In genomic region chr3:73056044-73056438, GRCm38 (mm10) we compare ENCODE assay signal across 13 mouse cellular contexts. TPM values are rescaled to one million over a fixed set of nuclear protein-coding genes. Genes with fewer than 3 reads are reported as not detected.
DNase-seq lines count a peak whose midpoint lies in the region; ATAC-seq and TF ChIP-seq lines count a peak whose summit lies in the region.
"Had no signal": no experiment of that assay in that cellular context is flagged by ENCODE, and none has a peak within 500 bp of the region (broad histone marks: within the 10 kb centered on the region; RNA-seq: fewer than 3 reads in every experiment).

No protein-coding gene starts in this region.

- H3K27ac ChIP-seq in hindbrain, embryonic 15.5 days (replicated peaks) = peak overlapping the region; percentile 93
- H3K27ac ChIP-seq in olfactory bulb, adult 2 months (ENCODE audit: insufficient read depth, low read depth, low read length) = peak overlapping the region; percentile 92; the same call in 1 of the 2 replicates
- H3K27ac ChIP-seq: limb, embryonic 15.5 days had no signal

- peak; percentile 10 for DNase-seq in embryo, embryonic 10.5 days (ENCODE audit: low spot score)
- DNase-seq in embryo, embryonic 9.5 days (ENCODE audit: extremely low spot score) = no peak
- peak; percentile 68 to 75 for DNase-seq in right cerebral cortex, postnatal 10 days (ENCODE audit: low spot score in 2 of 2)
- DNase-seq in right cerebral cortex, adult 18-20 months = no peak
- DNase-seq in c-Kit-positive CD71-positive TER-119-positive erythroid progenitor cells, embryonic 14.5 days (ENCODE audit: low spot score) = no peak
- no peak for DNase-seq in urinary bladder, adult 18-20 months (ENCODE audit: low spot score in 2 of 2)
- DNase-seq: B cell, adult 2 months had no signal

- H3K27me3 ChIP-seq in hindbrain, embryonic 15.5 days = no peaks in the 10 kb centered on the region

- no peak for ATAC-seq in hindbrain, embryonic 15.5 days (ENCODE audit: low FRiP score, low read depth)
- ATAC-seq: activated CD4-positive, CD25-positive, alpha-beta regulatory T cell, adult 4 months; intestine, postnatal 0 days had no signal

- 23% methylated on average over 5 of the region's 5 CpGs for WGBS in hindbrain, embryonic 15.5 days
- WGBS in olfactory bulb, adult 2 months = 20% methylated on average over 5 of the region's 5 CpGs

- no peaks in the 10 kb centered on the region for H3K36me3 ChIP-seq in hindbrain, embryonic 15.5 days
- H3K36me3 ChIP-seq: limb, embryonic 15.5 days had no signal

- no peak for TF ChIP-seq CTCF in olfactory bulb, adult 2 months (IDR thresholded peaks at IDR 0.05; ENCODE audit: insufficient read depth, low read depth, low read length)

- peak overlapping the region; percentile 81 for H3K4me3 ChIP-seq in hindbrain, embryonic 15.5 days
- H3K4me3 ChIP-seq in olfactory bulb, adult 2 months (ENCODE audit: insufficient read depth, low read depth, low read length) = peak overlapping the region; percentile 71

- H3K4me1 ChIP-seq in hindbrain, embryonic 15.5 days (replicated peaks) = peaks cover 20% of the 10 kb centered on the region
- no peaks in the 10 kb centered on the region for H3K4me1 ChIP-seq in olfactory bulb, adult 2 months (ENCODE audit: control insufficient read depth, insufficient read depth, low read length)

- no peaks in the 10 kb centered on the region for H3K9me3 ChIP-seq in hindbrain, embryonic 15.5 days
- H3K9me3 ChIP-seq: limb, embryonic 15.5 days had no signal

- H3K4me2 ChIP-seq in hindbrain, embryonic 15.5 days = peak overlapping the region; percentile 70

- TF ChIP-seq POLR2A in olfactory bulb, adult 2 months (IDR thresholded peaks at IDR 0.05; ENCODE audit: insufficient read depth, low read depth, low read length) = no peak

- peak overlapping the region; percentile 89 for H3K9ac ChIP-seq in hindbrain, embryonic 15.5 days
- H3K9ac ChIP-seq: limb, embryonic 15.5 days had no signal

RNA-seq across cellular contexts. Expression of gene Slitrk3, which starts 1.6 kb away (rescaled TPM):
- 23.7 and 24.6 TPM in 2 replicates for polyA plus RNA-seq in hindbrain, embryonic 15.5 days (2015; fragmentation: Nextera tagmentation; extraction: Ambion mirVana)
- polyA plus RNA-seq in olfactory bulb, adult 2 months (2012; ENCODE audit: insufficient read depth, insufficient read length, low replicate concordance, missing spikeins) = not detected in 2 replicates
- polyA plus RNA-seq: activated CD4-positive, CD25-positive, alpha-beta regulatory T cell, adult 4 months; testis, adult 2 months had no signal

Comparison
In these comparisons a context has a peak if more than half of its experiments do, and no peak if none do; other contexts are left out.
1. DNase-seq: peak in embryo, embryonic 10.5 days (single experiment) and right cerebral cortex, postnatal 10 days (2 of 2); none in embryo, embryonic 9.5 days (single experiment), right cerebral cortex, adult 18-20 months (single experiment), c-Kit-positive CD71-positive TER-119-positive erythroid progenitor cells, embryonic 14.5 days (single experiment) and urinary bladder, adult 18-20 months (0 of 2).
2. RNA of gene Slitrk3, which starts 1.6 kb away (polyA plus RNA-seq): 23.7 to 24.6 TPM in hindbrain, embryonic 15.5 days; not detected in olfactory bulb, adult 2 months; every median in the first group is over 10 times any median in the second.